Mouse (Mus musculus): ENCODE results near the gene Col4a3bp. TPM values are rescaled to one million over a fixed set of nuclear protein-coding genes. Genes with fewer than 3 reads are reported as not detected.
"Not testable (repeated sequence)": the region's sequence is repeated elsewhere in the genome, so short reads cannot be mapped to it uniquely, and the experiment has no call there.

Gene Col4a3bp
- polyA plus RNA-seq, 1 experiment from 2014 or later, result 9.3 TPM

GRCm38 (mm10) chr13:96663120-96663519 lies 120.7 kb downstream of the Col4a3bp start:
- ATAC-seq (ENCODE audit: low FRiP score, low read depth), result not testable (repeated sequence)
- 96% methylated on average over 4 of the region's 4 CpGs for WGBS

GRCm38 (mm10) chr13:96664419-96664974 lies 122.1 kb downstream of the Col4a3bp start:
- Histone ChIP-seq H3K9ac (no peak overlapping the region), H3K9me3 (no peaks in the 10 kb centered on the region), H3K27ac (no peak overlapping the region), H3K4me3 (no peak overlapping the region), H3K36me3 (peaks cover 61% of the 10 kb centered on the region), H3K4me2 (replicated peaks) (no peak overlapping the region), H3K27me3 (replicated peaks) (no peaks in the 10 kb centered on the region), H3K4me1 (peaks cover 32% of the 10 kb centered on the region)
- 91% methylated on average over 7 of the region's 7 CpGs for WGBS
- no peak for ATAC-seq (ENCODE audit: low FRiP score, low read depth)

More at GRCm38 (mm10) chr13:96663120-96663519, 120.7 kb downstream of the Col4a3bp start:
- not testable (repeated sequence) for H3K4me3 ChIP-seq; H3K9ac ChIP-seq; H3K27me3 ChIP-seq (replicated peaks); H3K4me2 ChIP-seq (replicated peaks); H3K27ac ChIP-seq; H3K9me3 ChIP-seq
- H3K36me3 ChIP-seq, result peaks cover 75% of the 10 kb centered on the region
- H3K4me1 ChIP-seq, result peaks cover 20% of the 10 kb centered on the region

GRCm38 (mm10) chr13:96670019-96670405 lies 127.6 kb downstream of the Col4a3bp start:
- peak overlapping the region; percentile 97 for H3K27ac ChIP-seq
- peaks cover 39% of the 10 kb centered on the region for H3K4me1 ChIP-seq
- peak overlapping the region; percentile 97 for H3K4me3 ChIP-seq
- no peak for ATAC-seq (ENCODE audit: low FRiP score, low read depth)
- H3K9ac ChIP-seq, result peak overlapping the region; percentile 98
- H3K36me3 ChIP-seq, result peaks cover 11% of the 10 kb centered on the region
- H3K27me3 ChIP-seq (replicated peaks), result no peaks in the 10 kb centered on the region
- H3K9me3 ChIP-seq, result no peaks in the 10 kb centered on the region
- peak overlapping the region; percentile 71 for H3K4me2 ChIP-seq (replicated peaks)
- 5% methylated on average over 13 of the region's 13 CpGs for WGBS

GRCm38 (mm10) chr13:96670406-96671077 lies 128.1 kb downstream of the Col4a3bp start, which contains the start of gene Hmgcr:
Gene Hmgcr (minus strand): TSS chr13:96670936.
- Histone ChIP-seq H3K27me3 (replicated peaks) (no peaks in the 10 kb centered on the region), H3K36me3 (peaks cover 5% of the 10 kb centered on the region), H3K9ac (peak within 1 kb of the TSS; percentile 98), H3K9me3 (no peaks in the 10 kb centered on the region), H3K4me3 (peak within 1 kb of the TSS; percentile 97), H3K4me2 (replicated peaks) (peak within 1 kb of the TSS; percentile 71), H3K4me1 (peaks cover 39% of the 10 kb centered on the region), H3K27ac (peak within 1 kb of the TSS; percentile 97)
- under 1% methylated on average over 70 of the region's 70 CpGs for WGBS
- peak; percentile 100 for ATAC-seq (ENCODE audit: low FRiP score, low read depth)

- no peaks in the 10 kb centered on the region for H3K9me3 ChIP-seq
- ATAC-seq (ENCODE audit: low FRiP score, low read depth), result no peak; the same call in 1 of the 2 replicates
- peak overlapping the region; percentile 97 for H3K4me3 ChIP-seq
- peak overlapping the region; percentile 57 for H3K27ac ChIP-seq
- no peaks in the 10 kb centered on the region for H3K36me3 ChIP-seq
- WGBS, result 14% methylated on average over 31 of the region's 31 CpGs
- H3K9ac ChIP-seq, result 0 out of 2 replicates have a peak overlapping the region, but pooled peaks have one; percentile 14
- peaks cover 36% of the 10 kb centered on the region for H3K4me1 ChIP-seq
- no peaks in the 10 kb centered on the region for H3K27me3 ChIP-seq (replicated peaks)
- peak overlapping the region; percentile 71 for H3K4me2 ChIP-seq (replicated peaks)
Measured at GRCm38 (mm10) chr13:96671078-96671905, 128.9 kb downstream of the Col4a3bp start.

GRCm38 (mm10) chr13:96671906-96672234 lies 129.5 kb downstream of the Col4a3bp start:
- Histone ChIP-seq H3K9me3 (no peaks in the 10 kb centered on the region), H3K27ac (no peak overlapping the region), H3K36me3 (no peaks in the 10 kb centered on the region), H3K4me1 (peaks cover 31% of the 10 kb centered on the region), H3K4me2 (replicated peaks) (no peak overlapping the region), H3K9ac (no peak overlapping the region), H3K27me3 (replicated peaks) (no peaks in the 10 kb centered on the region), H3K4me3 (no peak overlapping the region)
- WGBS, result 90% methylated on average over 5 of the region's 5 CpGs
- no peak for ATAC-seq (ENCODE audit: low FRiP score, low read depth)

- Histone ChIP-seq H3K4me1 (peaks cover 27% of the 10 kb centered on the region), H3K9ac (no peak overlapping the region), H3K36me3 (no peaks in the 10 kb centered on the region), H3K4me2 (replicated peaks) (no peak overlapping the region), H3K27ac (no peak overlapping the region), H3K4me3 (no peak overlapping the region), H3K9me3 (no peaks in the 10 kb centered on the region), H3K27me3 (replicated peaks) (no peaks in the 10 kb centered on the region)
- ATAC-seq (ENCODE audit: low FRiP score, low read depth), result no peak
- 86% methylated on average over 6 of the region's 6 CpGs for WGBS
Measured at GRCm38 (mm10) chr13:96672276-96672675, 129.9 kb downstream of the Col4a3bp start.

- WGBS, result 79% methylated on average over 7 of the region's 7 CpGs
- H3K9me3 ChIP-seq, result no peaks in the 10 kb centered on the region
- ATAC-seq (ENCODE audit: low FRiP score, low read depth), result no peak
- no peaks in the 10 kb centered on the region for H3K27me3 ChIP-seq (replicated peaks)
- peaks cover 14% of the 10 kb centered on the region for H3K4me1 ChIP-seq
- no peak overlapping the region for H3K4me3 ChIP-seq
- H3K36me3 ChIP-seq, result no peaks in the 10 kb centered on the region
- H3K4me2 ChIP-seq (replicated peaks), result no peak overlapping the region
- no peak overlapping the region for H3K9ac ChIP-seq
- no peak overlapping the region for H3K27ac ChIP-seq
Measured at GRCm38 (mm10) chr13:96673817-96674216, 131.4 kb downstream of the Col4a3bp start.

- Histone ChIP-seq H3K36me3 (no peaks in the 10 kb centered on the region), H3K4me2 (replicated peaks) (no peak overlapping the region), H3K9me3 (no peaks in the 10 kb centered on the region), H3K4me3 (no peak overlapping the region), H3K27me3 (replicated peaks) (no peaks in the 10 kb centered on the region), H3K9ac (no peak overlapping the region), H3K4me1 (peaks cover 4% of the 10 kb centered on the region), H3K27ac (no peak overlapping the region)
- 84% methylated on average over 6 of the region's 6 CpGs for WGBS
- ATAC-seq (ENCODE audit: low FRiP score, low read depth), result no peak
Measured at GRCm38 (mm10) chr13:96675756-96676155, 133.3 kb downstream of the Col4a3bp start.

GRCm38 (mm10) chr13:96677071-96677470 lies 134.7 kb downstream of the Col4a3bp start:
- Histone ChIP-seq H3K36me3 (no peaks in the 10 kb centered on the region), H3K4me1 (no peaks in the 10 kb centered on the region), H3K9me3 (no peaks in the 10 kb centered on the region), H3K9ac (no peak overlapping the region), H3K4me3 (no peak overlapping the region), H3K27me3 (replicated peaks) (no peaks in the 10 kb centered on the region), H3K4me2 (replicated peaks) (no peak overlapping the region), H3K27ac (no peak overlapping the region)
- WGBS, result 81% methylated on average over 1 of the region's 1 CpGs
- ATAC-seq (ENCODE audit: low FRiP score, low read depth), result no peak

- WGBS, result 85% methylated on average over 6 of the region's 6 CpGs
- Histone ChIP-seq H3K27ac (no peak overlapping the region), H3K9me3 (no peaks in the 10 kb centered on the region), H3K4me2 (replicated peaks) (no peak overlapping the region), H3K4me1 (no peaks in the 10 kb centered on the region), H3K27me3 (replicated peaks) (no peaks in the 10 kb centered on the region), H3K36me3 (no peaks in the 10 kb centered on the region), H3K4me3 (no peak overlapping the region), H3K9ac (no peak overlapping the region)
- ATAC-seq (ENCODE audit: low FRiP score, low read depth), result no peak
Measured at GRCm38 (mm10) chr13:96678616-96679015, 136.2 kb downstream of the Col4a3bp start.
